Mouse (Mus musculus): ENCODE data around the gene Wdr91.

Wdr91 gene

DNA sequence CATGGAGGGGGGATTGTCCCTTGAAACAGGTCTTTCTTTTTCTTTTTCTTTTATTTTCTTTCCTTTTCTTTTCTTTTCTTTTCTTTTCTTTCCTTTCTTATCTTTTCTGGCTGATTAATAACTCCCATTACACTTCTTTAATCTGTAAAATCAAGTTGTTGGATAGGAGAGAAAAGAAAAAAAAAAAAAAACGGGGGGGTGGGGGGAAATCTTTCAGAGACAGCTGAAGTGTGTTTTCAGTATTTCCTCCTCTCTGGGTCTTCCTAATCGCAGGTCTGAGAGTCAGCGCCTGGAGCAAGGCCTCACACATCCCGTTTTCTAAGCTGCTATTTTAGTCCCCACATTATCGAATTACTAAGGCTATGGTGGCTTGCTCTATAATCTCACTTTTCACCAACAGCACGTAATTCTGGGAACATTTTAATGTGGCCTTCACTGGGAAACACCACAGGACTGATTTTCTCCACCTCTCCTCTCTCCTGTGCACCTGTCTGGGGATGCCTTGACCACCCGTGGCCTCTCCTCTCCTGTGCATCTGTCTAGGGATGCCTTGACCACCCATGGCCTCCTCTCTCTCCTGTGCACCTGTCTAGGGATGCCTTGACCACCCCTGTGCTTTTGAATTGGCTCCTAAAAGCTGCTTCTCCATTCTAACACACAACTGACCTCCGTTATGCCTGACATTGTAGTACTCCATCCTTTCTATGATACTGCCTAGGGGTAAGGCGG, 46.7 kb downstream of the Wdr91 start:
- in situ Hi-C loops (cut with MboI, MseI), result loop anchor here in 1 of 2 experiments (5.0 kb wide), 1 partner anchor 67 kb away; no protein-coding TSS in a partner anchor

DNA sequence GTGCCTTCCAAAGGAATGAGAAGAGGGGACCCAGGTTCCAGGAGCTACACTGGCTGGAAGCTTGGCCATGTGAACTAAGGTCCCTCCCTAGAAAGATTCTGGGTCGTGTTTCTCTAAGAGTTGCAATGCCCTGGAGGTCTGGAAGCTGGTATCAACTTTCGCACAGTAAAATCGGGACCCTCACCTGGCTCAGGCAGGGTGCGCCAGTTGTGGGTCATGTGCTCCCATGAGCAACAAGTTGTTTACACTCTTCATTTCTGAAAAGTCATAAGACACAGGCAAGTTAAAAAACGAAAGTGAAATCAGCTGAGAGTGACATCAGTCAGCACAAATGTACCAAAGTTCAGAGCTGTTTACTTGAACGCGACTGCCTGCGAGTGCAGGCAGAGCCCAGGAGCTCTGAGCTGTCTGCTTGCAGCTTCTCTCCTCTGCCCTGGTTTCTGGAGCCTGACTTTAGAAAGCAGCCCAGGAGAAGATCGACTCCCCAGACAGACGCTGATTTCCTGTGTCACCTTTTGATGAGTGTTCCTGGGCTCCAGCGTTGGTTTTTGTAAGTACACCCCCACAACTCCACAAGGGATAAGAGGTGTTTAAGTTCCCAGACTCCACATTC, 47.8 kb downstream of the Wdr91 start, which contains the start of gene Tmem140:
Gene Tmem140, plus strand, starts transcription at position 356 of the 613 bp plus-strand sequence.
- in situ Hi-C loops (cut with MboI, MseI), result loop anchor here in 1 of 2 experiments (5.0 kb wide), 1 partner anchor 66 kb away; no protein-coding TSS in a partner anchor

DNA sequence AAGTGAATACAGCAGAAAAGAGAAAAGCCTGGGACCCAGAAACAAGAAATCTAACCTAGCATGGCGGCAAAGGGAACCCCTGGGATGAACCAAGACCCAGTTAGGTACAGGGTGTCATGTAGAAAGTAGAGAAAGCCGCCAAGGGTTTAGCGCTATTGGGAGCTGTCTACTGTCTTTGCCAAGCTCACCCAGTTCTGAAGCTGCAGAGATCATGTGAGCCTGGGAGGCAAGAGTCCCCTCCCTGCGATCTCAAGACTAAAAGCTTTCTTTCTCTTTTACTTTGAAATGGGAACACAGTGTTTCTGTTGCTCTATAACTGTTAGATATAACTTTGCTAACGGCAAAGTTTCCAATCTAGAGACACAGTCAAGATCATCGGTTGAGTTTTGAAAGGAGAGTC, 48.3 kb downstream of the Wdr91 start:
- in situ Hi-C loops (cut with MboI, MseI), result loop anchor here in 1 of 2 experiments (5.0 kb wide), 1 partner anchor 65 kb away; no protein-coding TSS in a partner anchor

DNA sequence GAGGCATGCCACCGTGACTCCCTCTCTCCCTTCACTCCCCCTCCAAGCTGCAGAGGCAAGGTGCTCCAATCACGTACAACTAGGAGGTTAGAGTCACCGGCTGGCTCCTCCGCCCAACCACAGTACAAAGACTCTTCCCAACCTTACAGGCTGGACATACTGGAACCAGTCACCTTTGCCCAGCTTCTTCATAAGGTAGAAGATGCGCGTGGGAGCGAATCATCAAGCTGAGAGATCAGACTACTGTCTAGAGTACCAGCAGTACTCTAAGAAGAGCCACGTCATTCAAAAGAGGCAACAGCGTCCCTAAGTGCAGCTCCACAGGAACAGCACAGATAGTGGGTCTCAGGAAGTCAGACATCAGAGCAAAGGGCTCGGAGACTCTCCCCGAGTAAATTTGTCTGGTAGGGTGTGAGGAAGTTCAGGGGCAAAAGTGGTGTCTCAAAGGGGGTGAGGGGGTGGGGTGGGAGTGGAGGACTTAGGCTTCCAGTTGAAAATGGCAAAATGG, 49.1 kb downstream of the Wdr91 start:
- in situ Hi-C loops (cut with MboI, MseI), result loop anchor here in 1 of 2 experiments (5.0 kb wide), 1 partner anchor 64 kb away; no protein-coding TSS in a partner anchor

DNA sequence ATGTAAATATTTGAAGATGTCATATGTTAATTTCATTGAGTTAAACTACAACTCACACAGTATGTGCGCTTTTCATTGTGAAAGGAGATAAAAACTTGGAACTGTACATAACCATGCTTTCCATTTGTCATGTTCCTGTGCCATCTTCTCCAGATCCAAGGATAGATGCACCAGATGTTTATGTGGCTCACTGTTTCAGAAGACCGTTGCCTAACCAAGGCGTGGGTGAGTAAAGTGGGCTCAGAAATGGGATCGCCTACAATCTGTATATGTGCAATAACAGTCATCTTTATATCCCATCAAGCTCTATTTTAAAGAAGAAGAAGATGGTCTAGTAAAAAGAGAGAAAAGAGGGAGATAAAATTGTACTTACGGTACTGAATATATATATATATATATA, 78.3 kb downstream of the Wdr91 start:
- in situ Hi-C loops (cut with MboI, MseI), result no loop called here
